Mouse (Mus musculus) neural tube, embryonic 10.5 days (tissue): ENCODE data around the gene Ankrd54.
A peak's percentile ranks its signal among the peaks of the same experiment; 100 is the strongest.

ENCODE experiments used
- DNase-seq: peaks from one replicate; pipeline ENCODE4 v3.0.0-alpha.2; 2017; ENCODE audit warnings: low spot score; ENCODE audit errors: extremely low spot score

Gene Ankrd54

DNA sequence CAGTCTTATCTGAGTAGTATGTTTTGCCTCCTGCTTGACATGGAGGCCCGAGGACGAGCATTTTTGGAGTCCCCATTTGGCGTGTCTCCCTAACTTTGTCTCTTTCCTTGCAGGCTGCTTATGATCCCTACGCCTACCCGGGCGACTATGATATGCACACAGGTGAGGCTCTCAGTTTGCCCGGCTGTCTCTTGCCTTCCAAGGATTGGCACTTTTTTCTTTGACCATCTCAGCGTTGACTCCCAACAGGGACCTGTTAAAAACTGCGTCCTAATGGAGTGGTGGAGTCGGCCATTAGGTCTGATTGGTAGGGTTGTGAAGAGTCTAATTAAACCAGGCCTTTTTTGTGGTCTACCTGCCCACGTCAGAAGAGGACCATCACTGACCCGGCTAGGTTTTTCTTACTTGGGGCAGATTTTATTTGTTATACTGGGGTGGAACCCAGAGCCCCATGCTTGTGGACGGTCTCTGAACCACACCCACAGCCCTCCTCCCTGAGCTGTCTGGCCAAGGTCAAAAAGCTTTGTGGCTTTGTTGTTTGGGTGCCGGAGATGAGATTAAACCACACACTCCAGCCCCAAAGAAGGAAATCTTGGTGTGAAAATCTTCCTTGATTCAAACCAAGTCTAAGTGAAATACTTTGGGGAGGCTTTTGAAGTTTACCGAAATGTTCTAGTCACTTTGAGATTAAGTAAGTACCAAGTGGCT is 13.1 kb upstream of the Ankrd54 start:
- DNase-seq, result no peak

GRCm38 (mm10) chr15:79074913-79075532 is 12.3 kb upstream of the Ankrd54 start, which contains the start of gene Eif3l:
TSS of gene Eif3l (plus strand) at chr15:79075179.
- peak; percentile 90 for DNase-seq

DNA sequence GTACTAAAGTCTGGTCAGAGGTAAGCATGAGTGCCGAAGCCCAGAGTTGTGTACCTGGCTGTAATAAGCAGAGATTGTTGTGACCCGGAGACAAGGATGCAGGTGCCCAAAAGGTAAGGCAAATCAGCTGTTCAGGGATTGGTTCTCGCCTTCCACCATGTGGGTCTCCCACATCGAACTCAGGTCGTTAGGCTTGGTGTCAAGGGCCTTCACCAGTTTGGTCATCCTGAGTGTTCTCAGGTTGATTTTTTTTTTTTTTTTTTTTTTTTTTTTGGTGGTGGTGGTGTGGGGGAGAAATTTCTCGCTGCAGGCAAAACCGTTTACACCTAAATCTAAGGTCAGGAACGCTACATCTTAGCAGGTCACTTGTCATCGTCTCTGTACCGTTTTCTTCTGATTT is 11.8 kb upstream of the Ankrd54 start:
- no peak for DNase-seq

DNA sequence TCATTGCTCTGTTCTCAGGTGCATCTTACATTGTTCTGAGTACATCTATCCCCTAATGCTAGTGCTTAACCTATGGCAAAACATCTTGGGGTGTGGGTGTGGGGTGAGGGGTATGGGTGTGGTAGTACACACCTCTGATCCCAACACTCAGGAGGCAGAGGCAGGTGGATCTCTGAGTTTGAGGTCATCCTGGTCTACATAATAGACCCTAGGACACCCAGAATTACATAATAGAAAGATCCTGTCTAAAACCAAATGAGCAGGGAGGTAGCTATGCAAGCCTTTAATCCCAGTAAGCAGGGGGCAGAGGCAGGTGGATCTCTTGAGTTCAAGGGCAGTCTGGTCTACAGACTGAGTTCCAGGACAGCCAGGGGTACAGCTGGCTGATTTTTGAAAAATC is 11.1 kb upstream of the Ankrd54 start:
- DNase-seq, result no peak

- DNase-seq, result no peak
These were observed 8.7 kb upstream of the Ankrd54 start for GRCm38 (mm10) chr15:79071117-79072039.

DNA sequence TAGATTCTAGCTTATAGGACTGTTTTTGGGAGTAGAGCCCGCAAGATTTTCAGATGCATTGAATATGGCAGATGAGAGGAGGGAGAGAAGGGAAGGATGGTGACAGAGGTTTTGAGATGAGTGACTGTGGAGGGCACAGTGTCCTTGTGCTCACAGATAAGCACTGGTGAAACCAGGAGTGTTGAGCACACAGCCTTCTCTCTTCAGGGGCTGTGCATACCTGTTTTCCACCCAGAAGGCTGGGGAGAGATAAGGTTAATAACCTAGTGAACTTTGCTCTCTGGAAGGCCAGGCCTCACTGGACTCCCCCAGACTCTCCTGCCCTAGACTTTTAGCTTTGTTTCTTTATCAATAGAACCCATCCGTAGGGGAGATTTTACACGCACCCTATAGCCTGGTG is 5.7 kb upstream of the Ankrd54 start:
- no peak for DNase-seq

GRCm38 (mm10) chr15:79067631-79068030 is 4.9 kb upstream of the Ankrd54 start:
- DNase-seq, result no peak

- no peak for DNase-seq
These were observed 3.6 kb upstream of the Ankrd54 start for GRCm38 (mm10) chr15:79066276-79066675.

DNA sequence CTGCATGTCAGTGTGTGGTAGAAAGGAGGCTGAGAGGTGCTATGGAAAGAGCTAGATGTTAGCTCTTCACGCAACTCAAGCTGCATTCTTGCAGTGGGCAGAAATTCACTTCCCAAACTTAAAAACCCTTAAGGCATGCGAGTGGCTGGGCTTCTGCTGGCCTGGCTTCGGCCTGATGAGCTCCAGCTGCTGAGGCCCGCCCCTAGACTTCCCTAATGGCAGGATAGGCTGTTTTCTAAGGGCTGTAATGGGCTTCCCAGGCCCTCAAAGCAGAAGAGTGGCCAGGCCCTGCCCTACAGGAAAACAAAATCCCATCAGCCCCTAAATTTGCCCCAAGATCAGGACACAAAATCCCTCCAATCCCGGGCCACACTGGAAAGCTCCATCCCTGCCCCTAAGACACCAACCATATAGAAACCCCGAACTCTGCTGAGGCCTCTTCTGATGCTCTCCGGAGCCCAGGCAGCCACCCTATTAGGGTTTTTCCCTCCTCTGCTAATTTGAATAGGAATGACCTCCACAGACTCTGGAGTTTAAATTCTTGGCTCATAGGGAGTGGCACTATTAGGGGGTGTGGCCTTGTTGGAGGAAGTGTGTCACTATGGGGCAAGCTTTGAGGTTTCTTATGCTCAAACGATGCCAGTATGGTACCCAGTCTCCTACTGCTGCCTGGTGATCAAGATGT is 2.5 kb upstream of the Ankrd54 start:
- DNase-seq, result no peak

GRCm38 (mm10) chr15:79063160-79063740 is 557 bp upstream of the Ankrd54 start:
- no peak for DNase-seq

- no peak for DNase-seq
These were observed 1.7 kb downstream of the Ankrd54 start for GRCm38 (mm10) chr15:79060887-79061565.

DNA sequence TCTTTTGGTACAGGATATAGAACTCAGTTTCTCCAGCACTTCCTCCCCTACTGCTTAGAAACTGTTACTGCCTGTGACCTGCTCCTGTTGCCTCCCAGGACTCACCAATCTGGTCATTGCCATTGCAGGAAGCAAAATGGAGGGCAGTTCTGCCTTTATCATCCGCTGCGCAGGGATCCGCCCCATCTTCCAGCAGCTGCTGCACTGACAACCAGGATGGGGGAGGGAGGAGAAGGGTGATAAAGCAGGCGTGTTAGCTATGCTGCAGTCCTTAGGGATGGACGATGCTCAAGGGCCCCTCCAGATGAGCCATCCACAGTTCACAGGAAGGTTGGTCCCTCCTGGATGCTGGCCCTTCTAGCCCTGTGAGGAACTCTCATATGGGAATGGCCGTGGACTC is 4.8 kb downstream of the Ankrd54 start:
- no peak for DNase-seq

GRCm38 (mm10) chr15:79056601-79057000 is 6.1 kb downstream of the Ankrd54 start:
- no peak for DNase-seq

DNA sequence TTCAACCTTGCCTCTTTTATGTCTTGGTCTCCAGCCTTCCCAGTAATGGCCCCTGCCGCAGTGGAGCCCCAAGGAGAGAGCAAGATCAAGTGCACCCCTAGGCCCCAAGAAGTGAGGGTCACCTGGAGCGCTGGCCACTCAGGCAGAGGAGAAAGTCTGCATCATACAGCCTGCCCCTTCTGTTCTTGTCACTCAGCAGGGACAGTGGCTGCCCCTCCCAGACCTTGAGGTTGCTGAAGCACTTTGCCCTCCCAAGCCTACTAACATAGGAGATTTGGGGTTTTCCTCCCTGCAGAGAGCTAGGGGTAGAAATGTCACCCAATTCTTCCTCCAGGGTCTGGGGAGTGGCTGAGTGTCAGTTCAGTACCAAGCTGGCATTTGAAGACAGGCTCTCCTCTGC is 10.3 kb downstream of the Ankrd54 start:
- no peak for DNase-seq

GRCm38 (mm10) chr15:79051461-79052360 is 11.0 kb downstream of the Ankrd54 start:
- no peak for DNase-seq

DNA sequence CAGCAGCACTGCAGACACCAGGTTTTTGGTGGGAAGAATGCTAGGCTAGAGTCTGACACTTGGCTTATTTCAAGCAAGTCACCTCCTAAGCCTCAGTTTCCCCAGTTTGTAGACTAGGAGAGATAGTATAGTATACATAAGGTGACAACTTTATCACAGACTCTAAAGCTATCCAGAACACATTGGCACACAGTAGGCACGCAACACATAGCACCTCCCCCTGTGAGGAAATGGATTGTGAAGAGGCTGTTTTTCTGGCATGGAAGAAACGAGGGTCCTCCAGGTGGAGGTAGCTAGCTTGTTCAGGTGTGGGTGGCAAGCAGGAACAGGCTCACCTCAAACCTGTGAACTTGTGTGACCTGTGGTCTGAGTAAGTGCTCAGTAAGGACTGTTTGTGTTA is 11.7 kb downstream of the Ankrd54 start:
- no peak for DNase-seq

GRCm38 (mm10) chr15:79050160-79050845 is 12.4 kb downstream of the Ankrd54 start:
- no peak for DNase-seq

DNA sequence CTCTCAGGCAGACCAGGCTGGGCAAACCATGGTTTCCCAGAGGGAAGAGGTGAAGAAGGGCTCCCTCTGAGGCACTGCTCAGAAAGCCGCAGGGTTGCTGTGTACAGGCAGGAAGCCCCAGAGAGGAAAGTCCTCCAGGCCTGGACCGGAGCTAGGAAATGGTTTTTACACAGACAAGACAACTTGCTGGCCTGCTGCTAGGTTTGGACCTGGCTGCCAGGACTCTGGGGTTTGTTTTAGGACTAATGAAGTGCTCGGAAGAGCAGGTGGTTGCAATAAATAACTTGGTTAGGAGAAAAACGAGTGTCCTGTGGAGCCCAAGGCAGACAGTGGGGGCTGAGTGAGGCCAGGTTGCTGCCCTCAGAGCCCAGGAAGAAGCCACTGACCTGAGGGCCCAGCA is 14.5 kb downstream of the Ankrd54 start:
- DNase-seq, result no peak

DNA sequence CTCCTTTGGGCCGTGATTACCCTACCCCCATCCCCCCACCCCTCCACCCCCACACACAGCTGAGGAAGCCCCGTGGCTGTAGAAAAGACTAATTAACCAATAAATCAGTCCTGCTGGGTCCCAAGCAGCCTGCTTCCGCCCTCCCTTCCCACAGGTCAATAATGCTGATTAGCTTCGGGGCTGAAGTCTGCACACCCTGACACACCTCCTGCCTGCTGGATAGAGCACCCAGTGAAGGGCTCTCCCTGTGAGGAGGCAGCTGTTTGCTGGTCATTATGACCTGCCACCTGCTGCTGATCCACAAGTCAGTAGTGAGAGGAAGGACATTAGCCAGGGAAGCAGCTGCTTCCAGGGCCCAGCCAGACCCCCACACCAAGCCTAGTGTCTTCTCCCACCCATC is 17.9 kb downstream of the Ankrd54 start:
- DNase-seq, result peak; percentile 53
